Mouse (Mus musculus) small intestine, adult 2 months (tissue): Measurements from ENCODE around the gene Scnn1b. TPM values are rescaled to one million over a fixed set of nuclear protein-coding genes. Genes with fewer than 3 reads are reported as not detected.

Experiments
- H3K27ac ChIP-seq: fragments of 200-500 bp; 2 replicates; pipeline ENCODE4 v1.5.1; 2012; ENCODE audit warnings: low read depth, low read length, control low read depth, inconsistent platforms; ENCODE audit not compliant: insufficient read depth
- H3K27me3 ChIP-seq: fragments of 200-500 bp; 2 replicates; pipeline ENCODE4 v1.6.1; 2012; ENCODE audit warnings: mild to moderate bottlenecking, moderate library complexity, low read length, inconsistent platforms; ENCODE audit not compliant: control insufficient read depth, insufficient read depth
- H3K36me3 ChIP-seq: fragments of 200-500 bp; 2 replicates; pipeline ENCODE4 v1.6.1; 2012; ENCODE audit warnings: mild to moderate bottlenecking, low read length, control low read depth, inconsistent platforms; ENCODE audit not compliant: control insufficient read depth, insufficient read depth
- H3K4me1 ChIP-seq: fragments of 200-500 bp; 2 replicates; pipeline ENCODE4 v1.6.1; 2012; ENCODE audit warnings: low read length, inconsistent platforms, mixed read lengths; ENCODE audit not compliant: control insufficient read depth, insufficient read depth, insufficient read length
- H3K4me3 ChIP-seq: fragments of 200-500 bp; 2 replicates; pipeline ENCODE4 v1.5.1; 2012; ENCODE audit warnings: low read depth, mild to moderate bottlenecking, control low read depth, inconsistent platforms, low read length, moderate library complexity
- CTCF ChIP-seq: fragments of 200-500 bp; IDR thresholded peaks from 2 replicates; pipeline ENCODE4 v1.5.1; 2012; ENCODE audit warnings: low read depth, mild to moderate bottlenecking, control low read depth, inconsistent platforms, low read length, moderate library complexity, mixed read lengths; ENCODE audit not compliant: insufficient replicate concordance, insufficient read length; ENCODE audit errors: extremely low read depth
- POLR2A ChIP-seq: fragments of 200-500 bp; IDR thresholded peaks from 2 replicates; pipeline ENCODE4 v1.6.1; 2012; ENCODE audit warnings: low read depth, mild to moderate bottlenecking, control low read depth, inconsistent platforms, low read length, moderate library complexity
- WGBS: fragments of 180-500 bp; shearing (Covaris S2); methylation state at CpG from one replicate; pipeline ENCODE4 v1.1.7; 2018; 5-methylcytosine and 5-hydroxymethylcytosine counted together
- polyA plus RNA-seq: library from polyadenylated mRNA; depleted of rRNA; stranded (reverse); fragments of >200 nt; gene quantifications from 2 replicates; pipeline ENCODE4 v1.2.3, GENCODE M21; 2012

The Scnn1b gene
- polyA plus RNA-seq, 1 experiment = 0.10 TPM

DNA sequence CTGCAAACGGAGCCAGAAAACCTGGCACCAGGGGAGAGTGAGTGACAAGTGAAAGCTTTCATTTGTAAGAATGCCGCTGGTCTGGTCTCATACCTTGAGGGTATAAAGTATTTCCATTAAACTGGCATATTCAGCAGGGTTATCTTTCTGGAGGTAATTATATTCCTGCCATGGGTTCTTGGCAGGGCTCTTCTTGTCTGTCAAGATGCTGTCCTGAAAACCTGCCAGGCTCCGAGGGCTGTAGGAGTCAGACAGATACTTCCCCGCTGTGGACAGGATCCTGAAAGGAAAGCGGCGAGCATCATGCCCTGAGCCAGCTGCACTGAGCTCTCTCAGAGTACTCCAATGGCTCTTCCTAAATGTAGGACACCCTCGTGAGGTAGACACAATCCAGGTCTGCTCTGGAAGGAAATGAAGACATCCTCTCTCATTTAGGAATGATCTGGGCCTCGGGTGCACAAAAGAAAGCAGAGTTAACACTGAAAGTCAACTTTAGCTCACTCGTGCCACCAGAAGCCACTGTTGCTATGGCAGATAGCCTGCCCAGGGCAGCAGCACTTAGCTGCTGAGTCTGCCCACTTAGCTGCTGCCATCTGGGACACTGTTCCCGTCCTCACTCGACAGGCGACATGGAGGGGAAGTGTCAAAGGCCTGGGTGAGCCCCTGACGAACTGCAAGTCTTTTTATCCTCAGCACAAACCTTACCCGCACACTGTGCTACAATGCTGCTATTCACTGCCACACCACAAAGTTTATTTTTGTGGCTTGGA is 72.2 kb downstream of the Scnn1b start:
- Histone ChIP-seq H3K27me3 (no peaks in the 10 kb centered on the region), H3K27ac (no peak overlapping the region), H3K4me1 (no peaks in the 10 kb centered on the region), H3K4me3 (no peak overlapping the region), H3K36me3 (peaks cover 15% of the 10 kb centered on the region)
- WGBS = 83% methylated on average over 14 of the region's 14 CpGs
- TF ChIP-seq POLR2A (no peak), CTCF (no peak)

DNA sequence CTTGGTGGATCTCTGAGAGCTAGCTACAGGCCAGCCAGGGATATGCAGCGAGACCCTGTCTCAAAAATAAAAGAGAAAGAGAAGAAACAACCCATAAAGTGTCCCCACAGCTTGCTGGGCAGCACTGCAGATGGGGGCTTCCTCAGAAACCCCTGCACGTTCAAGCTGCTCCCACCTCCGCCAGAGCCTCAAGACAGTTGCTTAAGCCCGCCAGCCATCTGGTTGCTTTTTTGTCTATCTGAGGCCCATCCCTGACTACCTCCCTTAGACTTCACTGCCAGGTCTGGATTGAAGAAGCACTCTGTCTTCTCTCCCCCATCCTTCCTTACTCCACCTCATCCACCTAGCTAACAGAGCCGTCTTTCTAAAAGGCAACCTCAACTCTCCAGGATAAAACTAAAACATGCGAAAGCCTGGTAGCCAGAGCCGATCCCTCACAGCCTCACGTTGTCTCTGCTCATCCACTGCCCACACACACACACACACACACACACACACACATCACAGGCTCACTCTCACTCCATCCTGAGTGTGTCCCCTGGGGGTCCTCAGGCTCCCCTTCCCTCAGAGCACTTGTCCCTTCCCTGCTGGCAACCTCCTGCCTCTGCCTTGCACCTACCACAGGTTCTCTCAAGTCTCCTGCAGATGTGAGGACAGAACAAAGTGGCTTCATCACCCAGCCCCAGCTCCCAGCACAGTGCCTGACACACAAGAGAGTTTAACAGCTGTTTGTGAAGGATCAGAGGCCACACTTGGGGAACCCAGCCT is 73.5 kb downstream of the Scnn1b start:
- Histone ChIP-seq H3K27ac (no peak overlapping the region), H3K36me3 (peaks cover 14% of the 10 kb centered on the region), H3K4me3 (no peak overlapping the region), H3K4me1 (no peaks in the 10 kb centered on the region), H3K27me3 (no peaks in the 10 kb centered on the region)
- WGBS = 93% methylated on average over 8 of the region's 8 CpGs
- TF ChIP-seq POLR2A (no peak), CTCF (no peak)

DNA sequence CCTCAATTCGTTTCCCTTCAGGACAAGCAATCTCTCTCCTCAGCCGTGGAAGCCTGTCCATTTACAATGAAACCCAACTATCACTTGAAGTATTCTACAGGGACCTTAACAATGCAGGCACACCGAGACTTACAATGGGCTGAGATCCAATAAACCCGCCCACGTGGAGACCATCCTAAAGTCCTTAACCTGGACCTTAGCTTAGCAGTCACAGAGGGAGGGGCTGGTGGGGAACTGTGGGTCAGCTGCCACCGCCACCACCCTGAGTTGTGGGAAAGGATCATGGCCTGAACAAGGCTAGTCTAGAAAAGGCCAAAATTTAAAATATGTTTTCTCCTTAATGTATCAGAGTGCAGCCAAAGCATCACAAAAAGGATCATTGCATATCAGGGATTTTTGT is 74.4 kb downstream of the Scnn1b start:
- TF ChIP-seq POLR2A = no peak
- TF ChIP-seq CTCF = no peak
- Histone ChIP-seq H3K36me3 (peaks cover 17% of the 10 kb centered on the region), H3K4me1 (no peaks in the 10 kb centered on the region), H3K4me3 (no peak overlapping the region), H3K27ac (no peak overlapping the region), H3K27me3 (no peaks in the 10 kb centered on the region)
- 76% methylated on average over 6 of the region's 6 CpGs for WGBS

DNA sequence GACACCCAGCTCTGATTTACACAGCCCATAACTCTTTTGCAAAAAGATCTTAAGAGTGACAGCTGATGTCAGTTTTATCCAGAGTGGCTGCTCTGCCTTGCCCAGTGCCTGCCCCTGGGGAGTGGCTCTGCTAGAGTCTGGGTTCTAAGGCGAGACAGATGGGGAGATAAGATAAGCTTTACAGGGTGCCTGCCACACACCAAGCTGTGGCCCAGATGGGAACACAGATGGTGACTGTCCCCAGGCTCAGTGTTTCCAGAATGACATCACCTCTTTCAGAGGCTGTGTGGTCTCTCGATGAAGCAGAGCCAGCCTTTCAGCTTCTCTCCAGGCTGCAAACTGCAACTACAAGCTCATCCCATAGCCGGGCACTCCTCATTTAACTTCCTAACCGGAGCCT is 74.9 kb downstream of the Scnn1b start:
- 44% methylated on average over 4 of the region's 4 CpGs for WGBS
- Histone ChIP-seq H3K4me1 (no peaks in the 10 kb centered on the region), H3K27me3 (no peaks in the 10 kb centered on the region), H3K27ac (no peak overlapping the region), H3K36me3 (peaks cover 16% of the 10 kb centered on the region), H3K4me3 (no peak overlapping the region)
- TF ChIP-seq CTCF (no peak), POLR2A (no peak)

DNA sequence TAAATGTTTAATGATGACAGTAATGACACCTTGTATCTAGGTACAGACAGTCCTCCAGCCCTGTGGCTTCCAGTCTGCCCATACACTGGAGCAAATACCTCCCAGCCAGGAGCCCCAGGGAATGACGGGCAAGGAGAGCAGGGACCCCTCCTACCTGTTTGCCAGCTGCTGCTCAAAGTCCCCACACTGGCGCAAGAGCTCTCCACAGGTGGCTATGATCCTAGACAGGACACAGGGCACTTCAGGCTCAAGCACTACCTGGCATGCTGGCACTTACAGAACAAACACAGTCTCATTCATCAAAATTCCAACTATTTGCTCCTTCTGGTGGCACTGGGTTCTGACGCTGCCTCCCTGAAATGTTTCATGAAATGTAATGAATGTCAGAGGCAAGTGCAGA is 76.2 kb downstream of the Scnn1b start:
- TF ChIP-seq CTCF (no peak), POLR2A (no peak)
- H3K4me3 ChIP-seq = no peak overlapping the region
- H3K27ac ChIP-seq = no peak overlapping the region
- no peaks in the 10 kb centered on the region for H3K4me1 ChIP-seq
- H3K27me3 ChIP-seq = no peaks in the 10 kb centered on the region
- H3K36me3 ChIP-seq = peaks cover 16% of the 10 kb centered on the region
- WGBS = 80% methylated on average over 3 of the region's 3 CpGs

DNA sequence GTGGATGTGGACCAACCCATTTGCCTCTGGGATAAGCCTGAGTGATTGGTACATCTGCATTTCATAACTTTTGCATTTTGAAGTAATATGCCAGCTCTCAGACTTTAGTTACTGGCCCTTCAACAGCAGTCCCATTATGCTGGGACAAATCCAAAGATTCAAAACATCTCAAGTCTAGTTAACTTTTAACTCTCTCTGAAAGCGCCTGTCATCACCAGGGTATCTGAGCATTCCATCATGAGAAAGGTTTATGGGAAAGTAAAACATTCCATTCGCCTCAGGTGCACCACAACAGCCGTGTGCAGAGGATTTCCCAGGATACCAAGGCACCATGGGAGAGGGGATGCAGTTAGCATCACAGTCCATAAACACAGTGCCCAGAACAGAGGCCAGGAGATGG is 76.8 kb downstream of the Scnn1b start:
- H3K4me1 ChIP-seq = no peaks in the 10 kb centered on the region
- no peak for TF ChIP-seq POLR2A
- no peak for TF ChIP-seq CTCF
- H3K4me3 ChIP-seq = no peak overlapping the region
- no peak overlapping the region for H3K27ac ChIP-seq
- no peaks in the 10 kb centered on the region for H3K27me3 ChIP-seq
- H3K36me3 ChIP-seq = peaks cover 15% of the 10 kb centered on the region
- 88% methylated on average over 3 of the region's 3 CpGs for WGBS

DNA sequence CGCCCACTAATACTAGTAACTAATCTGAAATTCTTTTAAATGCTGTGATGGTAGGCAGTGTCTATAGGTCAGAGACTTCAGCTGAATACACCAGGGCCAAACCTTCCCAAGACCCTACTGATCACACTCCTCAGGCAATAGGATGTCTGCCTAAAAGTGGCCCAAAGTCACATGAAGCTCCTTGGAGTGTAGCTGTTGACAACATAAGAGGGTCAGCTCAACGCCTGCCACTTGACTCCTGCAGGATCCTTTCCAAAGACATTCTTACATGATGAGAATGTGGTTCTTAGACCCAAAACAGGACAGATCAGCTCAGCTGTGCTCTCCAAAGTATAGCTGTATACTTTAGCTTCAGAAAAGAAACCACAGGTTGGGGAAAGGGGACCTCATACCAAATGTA is 77.5 kb downstream of the Scnn1b start:
- 84% methylated on average over 2 of the region's 2 CpGs for WGBS

More for the DNA sequence above, 77.5 kb downstream of the Scnn1b start:
- TF ChIP-seq POLR2A (no peak), CTCF (no peak)
- peaks cover 12% of the 10 kb centered on the region for H3K36me3 ChIP-seq
- H3K27me3 ChIP-seq = no peaks in the 10 kb centered on the region
- H3K27ac ChIP-seq = no peak overlapping the region
- no peak overlapping the region for H3K4me3 ChIP-seq
- no peaks in the 10 kb centered on the region for H3K4me1 ChIP-seq
